In the genomic region with DNA sequence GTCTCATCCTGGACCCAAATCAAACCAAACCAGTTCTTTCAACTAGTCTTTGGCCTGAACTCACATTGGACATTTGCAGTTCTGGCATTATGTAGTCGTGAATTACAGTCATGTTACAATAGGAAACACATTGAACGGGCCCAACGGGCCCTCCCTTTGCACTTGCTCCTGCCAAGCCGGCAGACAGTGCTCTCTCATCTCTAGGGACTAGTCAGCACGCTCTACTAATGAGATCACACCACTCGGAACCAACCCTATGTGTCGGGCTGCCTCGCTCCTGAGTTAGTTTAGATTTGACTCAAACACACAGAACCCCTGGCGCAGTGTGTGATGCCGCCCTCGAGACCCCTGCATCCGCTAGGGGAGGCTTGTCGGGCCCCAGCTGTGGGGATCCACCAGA, we compare ENCODE assay signal across 12 mouse cellular contexts. TPM values are rescaled to one million over a fixed set of nuclear protein-coding genes. Genes with fewer than 3 reads are reported as not detected.
DNase-seq lines count a peak whose midpoint lies in the region; ATAC-seq and TF ChIP-seq lines count a peak whose summit lies in the region.
"Had no signal": no experiment of that assay in that cellular context is flagged by ENCODE, and none has a peak within 500 bp of the region (broad histone marks: within the 10 kb centered on the region; RNA-seq: fewer than 3 reads in every experiment).

No protein-coding gene starts in this region.

- intact Hi-C loops in heart, postnatal 10 days (cut with DNase I), result no loop called here

- H3K9me3 ChIP-seq in forebrain, embryonic 10.5 days, result no peaks in the 10 kb centered on the region
- no peaks in the 10 kb centered on the region for H3K9me3 ChIP-seq in forebrain, embryonic 15.5 days
- H3K9me3 ChIP-seq in stomach, postnatal 0 days (ENCODE audit: control insufficient read depth, low read length), result no peaks in the 10 kb centered on the region
- H3K9me3 ChIP-seq: forebrain, embryonic 12.5 days; hindbrain, embryonic 15.5 days had no signal

- no peak overlapping the region for H3K9ac ChIP-seq in forebrain, embryonic 15.5 days (replicated peaks)
- H3K9ac ChIP-seq in stomach, postnatal 0 days (ENCODE audit: low read length), result no peak overlapping the region
- H3K9ac ChIP-seq: forebrain, embryonic 12.5 days; hindbrain, embryonic 15.5 days; liver, postnatal 0 days had no signal

- WGBS in forebrain, embryonic 10.5 days, result 91% methylated on average over 13 of the region's 13 CpGs
- WGBS in forebrain, embryonic 15.5 days, result 72% methylated on average over 13 of the region's 13 CpGs
- 63% methylated on average over 13 of the region's 13 CpGs for WGBS in stomach, postnatal 0 days

- TF ChIP-seq CTCF in stomach, postnatal 0 days (IDR thresholded peaks at IDR 0.05; ENCODE audit: low read depth), result no peak

- peak overlapping the region; percentile 35; the same call in 1 of the 2 replicates for H3K27ac ChIP-seq in forebrain, embryonic 10.5 days
- no peak overlapping the region for H3K27ac ChIP-seq in forebrain, embryonic 15.5 days (replicated peaks)
- H3K27ac ChIP-seq in stomach, postnatal 0 days (replicated peaks), result peak overlapping the region; percentile 56
- H3K27ac ChIP-seq: forebrain, embryonic 12.5 days; hindbrain, embryonic 15.5 days had no signal

- H3K4me3 ChIP-seq in forebrain, embryonic 10.5 days, result no peak overlapping the region
- no peak overlapping the region for H3K4me3 ChIP-seq in forebrain, embryonic 15.5 days
- no peak overlapping the region for H3K4me3 ChIP-seq in stomach, postnatal 0 days (ENCODE audit: low read depth, low read length)
- H3K4me3 ChIP-seq: forebrain, embryonic 12.5 days; hindbrain, embryonic 15.5 days had no signal

- H3K4me2 ChIP-seq in forebrain, embryonic 15.5 days (replicated peaks), result no peak overlapping the region
- H3K4me2 ChIP-seq in stomach, postnatal 0 days (replicated peaks; ENCODE audit: low read depth), result no peak overlapping the region
- H3K4me2 ChIP-seq: forebrain, embryonic 12.5 days; hindbrain, embryonic 15.5 days had no signal

- H3K36me3 ChIP-seq in forebrain, embryonic 10.5 days (replicated peaks), result no peaks in the 10 kb centered on the region
- no peaks in the 10 kb centered on the region for H3K36me3 ChIP-seq in forebrain, embryonic 15.5 days
- no peaks in the 10 kb centered on the region for H3K36me3 ChIP-seq in stomach, postnatal 0 days (ENCODE audit: control insufficient read depth, insufficient read depth, low read length)
- H3K36me3 ChIP-seq: forebrain, embryonic 12.5 days; hindbrain, embryonic 15.5 days had no signal

- no peak for TF ChIP-seq EP300 in stomach, postnatal 0 days (optimal IDR thresholded peaks at IDR 0.05)

- no peak for DNase-seq in forebrain, embryonic 10.5 days (ENCODE audit: extremely low spot score, low spot score)
- DNase-seq in kidney, postnatal 10 days, result peak; percentile 23
- no peak for DNase-seq in kidney, postnatal 4 days
- peak; percentile 55 to 70 for DNase-seq in heart, postnatal 10 days
- no peak for DNase-seq in stomach, postnatal 0 days (ENCODE audit: low spot score)
- DNase-seq in right cerebral cortex, adult 18-20 months, result no peak
- DNase-seq: adrenal gland, adult 8-10 months; liver, postnatal 0 days had no signal

- H3K4me1 ChIP-seq in forebrain, embryonic 10.5 days, result peaks cover 36% of the 10 kb centered on the region
- no peaks in the 10 kb centered on the region for H3K4me1 ChIP-seq in forebrain, embryonic 15.5 days
- H3K4me1 ChIP-seq in stomach, postnatal 0 days (replicated peaks; ENCODE audit: control insufficient read depth, insufficient read depth), result 0 out of 2 replicates have a peak, but pooled peaks cover 2% of the 10 kb centered on the region
- H3K4me1 ChIP-seq: hindbrain, embryonic 15.5 days had no signal

- H3K27me3 ChIP-seq in forebrain, embryonic 10.5 days (ENCODE audit: poor library complexity, severe bottlenecking), result no peaks in the 10 kb centered on the region
- H3K27me3 ChIP-seq in forebrain, embryonic 15.5 days, result no peaks in the 10 kb centered on the region
- H3K27me3 ChIP-seq in stomach, postnatal 0 days (ENCODE audit: control insufficient read depth, insufficient read depth, low read length), result no peaks in the 10 kb centered on the region
- H3K27me3 ChIP-seq: forebrain, embryonic 12.5 days; hindbrain, embryonic 15.5 days had no signal

- no peak for ATAC-seq in forebrain, embryonic 15.5 days (replicated peaks)
- ATAC-seq in stomach, postnatal 0 days (ENCODE audit: low FRiP score, low TSS enrichment), result no peak
- ATAC-seq in erythroblast, adult 5-6 weeks (replicated peaks; ENCODE audit: low FRiP score, poor library complexity, severe bottlenecking), result no peak
- ATAC-seq: liver, postnatal 0 days had no signal

RNA-seq across cellular contexts. Expression of a gene that starts 7.0 kb away (rescaled TPM):
- polyA plus RNA-seq in forebrain, embryonic 10.5 days (2016; fragmentation: Nextera tagmentation; extraction: Ambion mirVana), result 2.8 and 4.6 TPM in 2 replicates
- 2.7 and 3.4 TPM in 2 replicates for polyA plus RNA-seq in forebrain, embryonic 15.5 days (2015; fragmentation: Nextera tagmentation; extraction: Ambion mirVana)
- 10 to 100 TPM; 26.6 to 29.3 TPM for total RNA-seq in heart, postnatal 10 days (2021)
- 31.4 and 36.8 TPM in 2 replicates for polyA plus RNA-seq in stomach, postnatal 0 days (2015; fragmentation: Nextera tagmentation; extraction: Ambion mirVana)
- 1.3 TPM in 1 of 2 replicates, not detected in the other for total RNA-seq in erythroblast, adult 5-6 weeks (2015; ENCODE audit: low replicate concordance)
- 0.26 TPM in 1 of 2 replicates, not detected in the other for total RNA-seq in erythroblast, adult 5-6 weeks (2017; ENCODE audit: low replicate concordance)

RNA-seq across cellular contexts. Expression of a gene that starts 52.6 kb away (rescaled TPM):
- 49.2 and 51.2 TPM in 2 replicates for polyA plus RNA-seq in forebrain, embryonic 10.5 days (2016; fragmentation: Nextera tagmentation; extraction: Ambion mirVana)
- 42.7 and 45.2 TPM in 2 replicates for polyA plus RNA-seq in forebrain, embryonic 15.5 days (2015; fragmentation: Nextera tagmentation; extraction: Ambion mirVana)
- total RNA-seq in heart, postnatal 10 days (2021), result 10 to 100 TPM; 20.5 to 24.1 TPM
- 17.7 and 17.8 TPM in 2 replicates for polyA plus RNA-seq in stomach, postnatal 0 days (2015; fragmentation: Nextera tagmentation; extraction: Ambion mirVana)
- 4.6 and 5.6 TPM in 2 replicates for total RNA-seq in erythroblast, adult 5-6 weeks (2015; ENCODE audit: low replicate concordance)
- 1.4 and 1.6 TPM in 2 replicates for total RNA-seq in erythroblast, adult 5-6 weeks (2017; ENCODE audit: low replicate concordance)

RNA-seq across cellular contexts. Expression of a gene that starts 57.3 kb away (rescaled TPM):
- polyA plus RNA-seq in forebrain, embryonic 10.5 days (2016; fragmentation: Nextera tagmentation; extraction: Ambion mirVana), result 0.40 and 0.79 TPM in 2 replicates
- polyA plus RNA-seq in forebrain, embryonic 15.5 days (2015; fragmentation: Nextera tagmentation; extraction: Ambion mirVana), result 1.5 and 2.2 TPM in 2 replicates
- under 1 TPM; 0.12 to 0.40 TPM for total RNA-seq in heart, postnatal 10 days (2021)
- 1.5 and 2.5 TPM in 2 replicates for polyA plus RNA-seq in stomach, postnatal 0 days (2015; fragmentation: Nextera tagmentation; extraction: Ambion mirVana)
- not detected in 2 replicates for total RNA-seq in erythroblast, adult 5-6 weeks (2015; ENCODE audit: low replicate concordance)
- not detected in 2 replicates for total RNA-seq in erythroblast, adult 5-6 weeks (2017; ENCODE audit: low replicate concordance)

Comparison
In these comparisons a context has a peak if more than half of its experiments do, and no peak if none do; other contexts are left out.
1. DNase-seq: peak in kidney, postnatal 10 days (single experiment) and heart, postnatal 10 days (2 of 2); none in forebrain, embryonic 10.5 days (single experiment), kidney, postnatal 4 days (0 of 2), stomach, postnatal 0 days (single experiment) and right cerebral cortex, adult 18-20 months (single experiment).